Mouse (Mus musculus): Measurements from ENCODE around the gene Sdk1. TPM values are rescaled to one million over a fixed set of nuclear protein-coding genes. Genes with fewer than 3 reads are reported as not detected.

Gene Sdk1
- polyA plus RNA-seq, 1 experiment from 2014 or later = 2.7 TPM

DNA sequence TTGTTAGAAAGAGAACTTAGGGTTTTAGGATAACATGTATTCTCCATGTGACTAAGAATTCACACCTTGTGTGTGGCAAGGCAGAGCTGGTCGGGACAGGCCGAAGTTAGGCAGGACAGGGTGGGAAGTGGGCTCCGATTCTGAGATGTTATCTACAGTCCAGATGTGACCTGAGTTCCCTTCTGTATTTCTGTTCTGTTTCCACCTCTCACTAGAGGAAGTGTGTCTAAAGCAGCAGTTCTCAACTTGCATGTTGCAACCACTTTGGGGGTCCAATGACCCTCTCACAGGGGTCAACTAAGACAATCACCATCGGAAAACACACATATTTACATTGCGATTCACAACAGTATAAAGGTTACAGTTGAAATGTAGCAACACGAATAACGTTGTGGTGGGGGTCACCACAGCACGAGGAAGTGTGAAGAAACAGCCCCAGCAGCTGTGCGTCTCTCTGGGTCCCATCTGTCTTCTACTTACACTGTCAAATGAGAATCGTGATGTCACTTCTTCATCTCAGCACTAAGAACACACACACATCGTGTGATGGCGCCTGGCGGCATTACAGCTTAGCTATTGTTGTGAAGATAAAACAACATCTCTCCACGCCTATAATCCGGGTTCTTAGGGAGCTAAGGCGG is 583.6 kb downstream of the Sdk1 start:
- Histone ChIP-seq H3K36me3 (no peaks in the 10 kb centered on the region), H3K9me3 (peaks cover 6% of the 10 kb centered on the region; the same call in 1 of the 2 replicates), H3K27me3 (no peaks in the 10 kb centered on the region), H3K27ac (no peak overlapping the region), H3K4me1 (0 out of 2 replicates have a peak, but pooled peaks cover 4% of the 10 kb centered on the region), H3K4me3 (no peak overlapping the region), H3K9ac (no peak overlapping the region), H3K4me2 (replicated peaks) (no peak overlapping the region)
- ATAC-seq (ENCODE audit: low FRiP score, low read depth) = no peak
- 81% methylated on average over 16 of the region's 16 CpGs for WGBS

DNA sequence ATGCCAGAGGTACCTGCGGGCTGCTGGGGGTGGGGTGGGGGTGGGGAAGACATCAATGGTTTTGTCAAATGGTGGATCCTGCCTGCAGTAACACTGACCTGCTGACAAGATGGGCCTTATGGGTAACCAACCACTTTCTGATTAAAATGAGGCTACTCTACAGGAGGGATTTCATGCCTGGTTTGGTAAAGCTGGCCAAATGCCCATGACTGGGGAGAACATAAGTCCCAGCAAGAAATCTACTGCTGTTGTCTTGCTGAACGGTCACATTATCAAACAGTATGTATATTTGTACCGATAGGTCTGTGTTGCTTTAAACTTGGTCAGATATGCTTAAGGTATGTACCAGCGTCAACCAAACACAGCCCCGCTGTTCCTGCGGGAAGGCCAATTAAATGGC is 594.3 kb downstream of the Sdk1 start:
- Histone ChIP-seq H3K9me3 (no peaks in the 10 kb centered on the region), H3K4me3 (no peak overlapping the region), H3K27me3 (peaks cover 9% of the 10 kb centered on the region; the same call in 1 of the 2 replicates), H3K36me3 (no peaks in the 10 kb centered on the region), H3K4me2 (replicated peaks) (no peak overlapping the region), H3K9ac (no peak overlapping the region), H3K27ac (no peak overlapping the region), H3K4me1 (peaks cover 25% of the 10 kb centered on the region)
- ATAC-seq (ENCODE audit: low FRiP score, low read depth) = no peak
- 40% methylated on average over 6 of the region's 6 CpGs for WGBS

DNA sequence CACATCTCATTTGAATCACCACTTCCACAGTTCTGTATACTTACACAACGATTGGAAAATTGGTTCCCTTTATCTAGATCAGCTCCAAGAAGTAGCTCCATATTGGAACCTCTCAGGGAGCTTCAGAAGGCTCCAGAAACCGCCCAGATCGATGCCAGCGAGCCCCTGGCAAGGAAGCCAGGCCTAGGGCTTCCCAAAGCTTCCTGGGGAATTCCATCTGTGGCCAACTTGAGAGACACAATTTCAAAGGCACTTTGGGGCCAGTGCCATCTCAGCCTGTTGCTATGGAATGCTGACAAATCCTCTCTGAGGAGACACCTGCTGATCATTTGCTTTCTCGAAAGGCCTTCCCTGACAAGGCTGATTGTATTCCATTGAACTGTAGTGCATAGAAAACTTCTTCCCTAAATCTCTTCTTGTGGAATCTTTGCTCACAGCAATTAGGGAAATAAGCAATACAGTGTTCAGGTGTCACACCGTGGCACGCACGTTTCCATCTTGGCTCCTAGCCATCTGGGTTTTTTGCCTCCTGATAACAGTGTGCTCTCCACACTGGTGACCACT is 595.7 kb downstream of the Sdk1 start:
- no peak for ATAC-seq (ENCODE audit: low FRiP score, low read depth)
- no peaks in the 10 kb centered on the region for H3K36me3 ChIP-seq
- 64% methylated on average over 8 of the region's 8 CpGs for WGBS
- H3K4me2 ChIP-seq (replicated peaks) = no peak overlapping the region
- no peak overlapping the region for H3K27ac ChIP-seq
- no peaks in the 10 kb centered on the region for H3K9me3 ChIP-seq
- H3K4me3 ChIP-seq = no peak overlapping the region
- H3K27me3 ChIP-seq = peaks cover 9% of the 10 kb centered on the region; the same call in 1 of the 2 replicates
- H3K9ac ChIP-seq = no peak overlapping the region
- H3K4me1 ChIP-seq = peaks cover 25% of the 10 kb centered on the region

DNA sequence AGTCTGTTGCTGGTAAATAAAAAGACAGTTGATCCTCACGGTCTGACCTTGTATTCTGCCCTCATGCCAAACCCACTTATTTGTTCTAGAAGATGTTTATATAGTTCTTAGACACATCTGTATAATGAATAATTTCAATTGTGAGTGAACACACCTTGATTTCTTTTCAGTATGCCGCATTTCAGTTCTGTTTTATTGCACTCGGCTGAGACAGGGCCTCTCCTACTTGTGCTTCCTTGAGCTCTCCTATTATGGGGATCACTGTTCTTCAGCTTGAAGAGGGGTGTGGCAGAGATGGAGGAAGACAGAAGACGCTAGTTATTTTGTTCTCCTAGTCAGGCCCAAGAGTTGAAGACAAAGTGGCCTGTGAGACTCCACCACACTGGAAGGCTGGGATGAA is 603.4 kb downstream of the Sdk1 start:
- WGBS = 79% methylated on average over 4 of the region's 4 CpGs
- no peaks in the 10 kb centered on the region for H3K36me3 ChIP-seq

DNA sequence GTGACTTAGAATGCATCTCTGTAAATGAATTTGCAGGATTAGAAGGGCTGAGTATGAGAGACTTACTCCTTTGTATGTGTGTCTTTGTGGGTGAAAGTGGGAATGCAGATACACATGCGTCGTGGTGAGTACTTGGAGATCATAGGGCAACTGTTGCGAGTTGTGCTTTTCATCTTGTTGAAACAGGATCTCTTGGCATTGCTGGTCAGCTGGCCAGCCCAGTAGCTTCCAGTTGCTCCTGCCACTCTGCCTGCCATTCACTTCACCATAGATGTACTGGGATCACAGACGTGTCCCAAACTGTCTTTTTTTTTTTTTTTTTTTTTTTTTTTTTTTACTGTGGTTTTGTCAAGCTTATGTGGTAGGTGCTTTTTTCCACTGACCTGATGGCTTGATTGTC is 606.4 kb downstream of the Sdk1 start:
- Histone ChIP-seq H3K9ac (no peak overlapping the region), H3K4me1 (peaks cover 7% of the 10 kb centered on the region), H3K4me3 (no peak overlapping the region), H3K27me3 (no peaks in the 10 kb centered on the region), H3K9me3 (0 out of 2 replicates have a peak, but pooled peaks cover 3% of the 10 kb centered on the region), H3K4me2 (replicated peaks) (no peak overlapping the region), H3K27ac (no peak overlapping the region), H3K36me3 (no peaks in the 10 kb centered on the region)
- ATAC-seq (ENCODE audit: low FRiP score, low read depth) = peak; percentile 57; the same call in 1 of the 2 replicates
- WGBS = 80% methylated on average over 4 of the region's 4 CpGs

More for the DNA sequence above, 603.4 kb downstream of the Sdk1 start:
- Histone ChIP-seq H3K9ac (no peak overlapping the region), H3K4me1 (no peaks in the 10 kb centered on the region), H3K9me3 (no peaks in the 10 kb centered on the region), H3K27ac (no peak overlapping the region), H3K27me3 (no peaks in the 10 kb centered on the region), H3K4me3 (no peak overlapping the region), H3K4me2 (replicated peaks) (no peak overlapping the region)
- ATAC-seq (ENCODE audit: low FRiP score, low read depth) = no peak

DNA sequence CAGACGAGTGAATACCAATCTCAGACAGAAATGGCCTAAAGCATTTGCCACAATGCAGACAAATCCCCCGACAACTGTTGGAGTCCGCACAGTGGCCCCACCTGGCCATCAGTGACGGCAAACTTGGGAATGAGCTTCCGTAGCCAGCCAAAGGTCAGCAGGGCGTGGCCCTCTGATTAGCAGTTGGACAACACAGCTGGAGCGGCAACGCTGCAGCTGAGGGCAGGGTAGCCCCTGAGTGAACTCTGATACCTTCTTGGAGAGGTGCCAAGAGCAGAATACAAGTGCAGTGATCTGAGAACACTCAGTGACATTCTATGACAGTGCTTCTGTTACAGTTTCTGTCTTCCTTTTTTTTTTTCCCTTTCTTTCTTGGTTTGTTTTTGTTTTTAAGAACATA is 610.9 kb downstream of the Sdk1 start:
- peak; percentile 73; the same call in 1 of the 2 replicates for ATAC-seq (ENCODE audit: low FRiP score, low read depth)
- peaks cover 7% of the 10 kb centered on the region for H3K4me1 ChIP-seq
- no peak overlapping the region for H3K4me3 ChIP-seq
- H3K9ac ChIP-seq = no peak overlapping the region
- H3K9me3 ChIP-seq = 0 out of 2 replicates have a peak, but pooled peaks cover 3% of the 10 kb centered on the region
- H3K27me3 ChIP-seq = no peaks in the 10 kb centered on the region
- H3K36me3 ChIP-seq = no peaks in the 10 kb centered on the region
- 33% methylated on average over 8 of the region's 8 CpGs for WGBS
- H3K27ac ChIP-seq = no peak overlapping the region
- no peak overlapping the region for H3K4me2 ChIP-seq (replicated peaks)

DNA sequence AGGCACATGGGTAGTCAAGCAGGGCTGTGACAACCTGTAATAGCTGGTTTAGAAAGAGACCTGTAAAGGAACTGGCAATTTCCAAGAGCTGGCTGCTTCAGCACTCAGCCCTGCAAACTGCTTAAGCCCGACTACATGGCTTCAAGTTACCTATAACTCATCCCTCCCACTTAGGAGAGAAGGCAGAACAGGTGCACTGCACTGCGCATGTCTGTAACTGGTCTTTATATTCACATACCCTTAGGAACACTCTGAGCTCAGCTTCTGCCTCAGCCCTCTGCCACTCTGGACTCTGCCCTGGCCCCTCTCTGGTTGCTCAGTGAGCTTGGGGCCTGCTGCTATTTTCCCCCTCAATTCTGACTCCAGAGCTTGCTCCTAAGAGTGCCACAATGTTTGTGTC is 615.2 kb downstream of the Sdk1 start:
- 57% methylated on average over 2 of the region's 2 CpGs for WGBS
- H3K9ac ChIP-seq = no peak overlapping the region
- H3K27me3 ChIP-seq = no peaks in the 10 kb centered on the region
- no peak overlapping the region for H3K27ac ChIP-seq
- H3K4me3 ChIP-seq = no peak overlapping the region
- no peaks in the 10 kb centered on the region for H3K36me3 ChIP-seq
- no peak overlapping the region for H3K4me2 ChIP-seq (replicated peaks)
- H3K9me3 ChIP-seq = no peaks in the 10 kb centered on the region
- ATAC-seq (ENCODE audit: low FRiP score, low read depth) = no peak
- peaks cover 7% of the 10 kb centered on the region for H3K4me1 ChIP-seq

DNA sequence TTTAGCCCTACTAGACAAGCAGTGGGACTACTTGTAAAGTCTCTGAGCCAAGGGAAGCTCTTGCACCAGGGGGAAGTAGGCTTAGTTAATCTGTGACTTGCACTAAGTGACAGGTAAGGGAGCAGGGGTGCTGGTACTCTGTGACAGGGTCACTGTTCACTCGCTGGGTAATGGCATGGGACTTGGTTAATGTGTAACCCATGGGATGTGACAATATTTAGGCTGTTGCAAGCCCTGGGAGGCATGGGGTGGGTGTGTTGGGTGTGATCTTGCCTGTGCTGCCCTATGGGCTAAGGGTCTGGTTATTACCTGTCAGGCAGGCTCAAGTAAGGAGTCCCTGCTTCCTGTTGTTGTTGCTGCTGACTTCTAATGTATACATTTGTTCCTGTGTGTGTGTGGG is 616.5 kb downstream of the Sdk1 start:
- H3K9ac ChIP-seq = no peak overlapping the region
- 77% methylated on average over 1 of the region's 1 CpGs for WGBS
- no peak overlapping the region for H3K4me2 ChIP-seq (replicated peaks)
- H3K36me3 ChIP-seq = no peaks in the 10 kb centered on the region
- no peak overlapping the region for H3K4me3 ChIP-seq
- no peak overlapping the region for H3K27ac ChIP-seq
- no peaks in the 10 kb centered on the region for H3K27me3 ChIP-seq
- no peak for ATAC-seq (ENCODE audit: low FRiP score, low read depth)
- no peaks in the 10 kb centered on the region for H3K9me3 ChIP-seq
- peaks cover 3% of the 10 kb centered on the region; the same call in 1 of the 2 replicates for H3K4me1 ChIP-seq

DNA sequence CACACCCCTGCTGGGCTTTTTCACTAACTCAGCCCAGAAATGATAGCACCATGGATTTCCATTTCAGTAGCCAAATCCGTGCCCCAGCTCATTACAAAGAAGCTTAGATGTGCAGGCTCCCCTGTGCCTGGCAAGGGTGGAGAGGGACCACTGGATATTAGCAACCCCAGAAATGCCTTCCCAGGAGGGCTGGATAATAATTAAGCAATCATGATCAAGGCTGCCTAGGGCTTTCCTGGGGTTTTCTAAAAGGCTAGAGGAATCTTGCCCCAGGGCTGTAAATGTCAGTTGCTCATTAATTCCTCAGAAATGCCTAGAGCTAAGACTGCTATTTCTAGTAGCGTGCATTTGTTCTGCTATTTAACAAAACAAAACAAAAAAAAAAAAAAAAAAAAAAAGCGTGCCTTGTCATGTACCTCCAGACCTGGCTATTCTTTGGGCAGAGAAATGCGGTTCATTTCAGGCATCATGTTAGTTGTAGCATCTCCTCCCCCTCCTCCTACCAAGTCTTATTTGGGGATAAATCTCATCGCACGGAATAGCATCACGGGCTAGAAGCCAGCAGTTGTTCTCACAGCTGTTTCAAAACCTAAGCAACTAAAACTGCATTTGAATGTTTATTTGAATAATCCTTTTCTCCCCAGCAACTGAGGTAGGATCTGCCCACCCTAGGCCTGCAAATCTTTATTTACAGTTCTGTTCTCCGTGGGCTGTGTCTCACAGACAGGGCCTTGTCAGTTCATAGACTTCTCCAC is 617.3 kb downstream of the Sdk1 start:
- 31% methylated on average over 8 of the region's 8 CpGs for WGBS
- Histone ChIP-seq H3K27me3 (no peaks in the 10 kb centered on the region), H3K4me1 (peaks cover 6% of the 10 kb centered on the region; the same call in 1 of the 2 replicates), H3K9ac (no peak overlapping the region), H3K27ac (no peak overlapping the region), H3K9me3 (no peaks in the 10 kb centered on the region), H3K36me3 (no peaks in the 10 kb centered on the region), H3K4me3 (no peak overlapping the region), H3K4me2 (replicated peaks) (no peak overlapping the region)
- no peak for ATAC-seq (ENCODE audit: low FRiP score, low read depth)

DNA sequence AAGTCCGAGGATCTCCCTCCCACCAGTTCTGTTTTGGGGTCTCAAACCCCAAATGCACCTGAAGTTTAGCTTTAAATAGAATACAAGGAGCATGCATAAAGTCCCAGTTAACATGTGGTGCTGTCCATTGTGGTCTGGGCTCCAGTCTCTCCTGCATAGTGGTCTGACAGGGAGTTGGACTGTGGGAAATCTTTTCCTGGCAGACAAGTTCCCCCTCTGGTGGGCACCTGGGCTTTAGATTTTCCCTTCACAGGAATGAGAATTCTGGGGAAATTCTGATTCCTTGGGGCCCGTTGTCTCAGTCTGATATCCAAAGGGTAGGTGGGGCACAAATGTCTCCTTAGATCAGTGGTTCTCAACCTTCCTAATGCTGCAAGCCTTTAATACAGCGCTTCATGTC is 624.8 kb downstream of the Sdk1 start:
- ATAC-seq (ENCODE audit: low FRiP score, low read depth) = no peak
- H3K27me3 ChIP-seq = no peaks in the 10 kb centered on the region; the same call in 1 of the 2 replicates
- H3K36me3 ChIP-seq = no peaks in the 10 kb centered on the region
- H3K4me1 ChIP-seq = peaks cover 22% of the 10 kb centered on the region; the same call in 1 of the 2 replicates
- 79% methylated on average over 3 of the region's 3 CpGs for WGBS
- no peaks in the 10 kb centered on the region for H3K9me3 ChIP-seq
- H3K4me3 ChIP-seq = no peak overlapping the region
- no peak overlapping the region for H3K9ac ChIP-seq
- no peak overlapping the region for H3K4me2 ChIP-seq (replicated peaks)
- H3K27ac ChIP-seq = no peak overlapping the region

DNA sequence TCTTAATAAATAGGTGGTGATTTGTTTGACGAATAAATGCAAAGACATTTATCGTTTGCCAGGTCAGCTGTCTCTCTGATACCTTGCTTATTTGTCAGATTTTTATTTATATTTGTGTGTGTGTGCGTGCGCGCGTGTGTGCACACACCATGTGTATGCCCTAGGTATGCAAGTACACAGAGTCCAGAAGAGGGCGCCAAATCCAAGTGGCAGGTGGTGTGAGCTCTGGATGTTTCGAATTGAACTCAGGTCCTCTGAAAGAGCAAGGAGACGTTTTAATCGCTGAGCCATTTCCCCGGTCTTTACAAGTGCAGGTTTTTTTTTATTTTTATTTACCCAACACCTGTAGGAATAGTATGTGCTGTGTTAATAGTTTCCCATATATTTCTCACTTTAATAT is 632.5 kb downstream of the Sdk1 start:
- Histone ChIP-seq H3K36me3 (no peaks in the 10 kb centered on the region), H3K4me2 (replicated peaks) (no peak overlapping the region), H3K9me3 (0 out of 2 replicates have a peak, but pooled peaks cover 3% of the 10 kb centered on the region), H3K4me1 (no peaks in the 10 kb centered on the region), H3K9ac (no peak overlapping the region), H3K27me3 (no peaks in the 10 kb centered on the region), H3K4me3 (no peak overlapping the region), H3K27ac (no peak overlapping the region)
- 89% methylated on average over 11 of the region's 11 CpGs for WGBS
- ATAC-seq (ENCODE audit: low FRiP score, low read depth) = no peak

DNA sequence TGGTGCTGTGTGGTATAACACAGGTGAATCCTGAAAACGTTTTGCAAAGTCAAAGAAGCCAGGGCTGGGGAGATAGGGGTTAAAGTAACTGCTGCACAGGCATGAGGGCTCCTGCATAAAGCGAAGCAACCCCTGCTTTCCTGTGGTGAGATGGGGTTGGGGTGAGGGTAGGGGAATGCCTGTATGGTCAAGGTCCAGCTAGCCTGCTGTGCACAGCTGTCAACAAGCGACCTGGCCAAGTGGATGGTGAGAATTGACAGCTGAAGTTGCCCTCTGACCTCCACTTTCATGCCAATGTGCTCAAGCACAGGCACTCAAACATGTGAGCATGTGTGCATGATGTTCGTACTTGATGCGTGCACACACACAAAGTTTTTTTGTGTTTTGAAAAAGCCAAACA is 639.4 kb downstream of the Sdk1 start:
- 65% methylated on average over 5 of the region's 5 CpGs for WGBS
- Histone ChIP-seq H3K4me1 (no peaks in the 10 kb centered on the region), H3K27ac (no peak overlapping the region), H3K9ac (no peak overlapping the region), H3K9me3 (no peaks in the 10 kb centered on the region), H3K36me3 (no peaks in the 10 kb centered on the region), H3K4me3 (no peak overlapping the region), H3K4me2 (replicated peaks) (no peak overlapping the region), H3K27me3 (no peaks in the 10 kb centered on the region)
- no peak for ATAC-seq (ENCODE audit: low FRiP score, low read depth)
